Mouse (Mus musculus) ES-Bruce4 (cell line): Measurements from ENCODE around the gene Serac1.

Source experiments
- CTCF ChIP-seq: IDR thresholded peaks from one replicate; pipeline ENCODE4 v1.8.1; 2011; ENCODE audit warnings: low read depth, low read length
- EP300 ChIP-seq: IDR thresholded peaks from 2 replicates; pipeline ENCODE4 v1.6.1; 2011; ENCODE audit warnings: low read depth, low read length; ENCODE audit not compliant: insufficient read depth
- POLR2A ChIP-seq: IDR thresholded peaks from one replicate; pipeline ENCODE4 v1.8.1; 2011; ENCODE audit warnings: low read length; ENCODE audit not compliant: insufficient read depth

DNA sequence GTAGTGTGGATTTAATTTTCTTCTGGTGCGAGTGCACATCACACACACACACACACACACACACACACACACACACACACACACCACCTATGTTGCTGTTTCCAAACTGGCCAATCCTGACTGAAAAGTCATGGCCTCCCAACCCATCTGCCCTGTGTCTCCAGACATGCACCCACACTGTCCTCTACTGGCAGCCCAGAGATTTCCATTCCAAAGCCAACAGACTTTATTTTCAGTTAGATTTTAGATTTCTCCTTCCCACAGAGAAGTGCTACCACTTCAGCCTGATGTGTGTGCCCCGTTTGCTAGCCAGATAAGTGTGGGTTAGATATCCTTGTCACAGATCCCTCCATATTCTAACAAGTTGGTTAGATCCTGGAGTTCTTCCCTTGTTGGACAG, 59.8 kb downstream of the Serac1 start:
- TF ChIP-seq CTCF (peak; percentile 73), EP300 (no peak), POLR2A (no peak)
